25 mouse cellular contexts compared by ENCODE assay signal in the genomic region with DNA sequence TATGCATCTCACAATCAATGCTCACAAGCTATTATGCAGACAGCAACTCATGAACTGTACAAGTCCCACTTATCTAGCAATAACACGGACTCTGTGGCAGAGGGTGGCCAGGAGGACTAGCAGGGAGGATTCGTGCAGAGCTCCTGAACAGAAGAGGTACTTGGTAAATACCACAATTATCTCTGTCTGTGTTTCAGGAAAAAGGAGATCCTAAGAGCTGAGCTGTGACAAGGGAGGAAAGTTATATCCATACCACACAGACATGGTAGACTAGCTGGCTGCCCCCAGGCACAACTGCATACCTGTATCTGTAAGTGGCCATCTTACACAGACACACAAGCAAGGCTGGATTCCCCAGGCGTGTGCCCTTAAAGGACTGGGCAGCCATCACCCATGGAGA. TPM values are rescaled to one million over a fixed set of nuclear protein-coding genes. Genes with fewer than 3 reads are reported as not detected.
A peak's percentile ranks its signal among the peaks of the same experiment; 100 is the strongest.
DNase-seq lines count a peak whose midpoint lies in the region; ATAC-seq and TF ChIP-seq lines count a peak whose summit lies in the region.
"Had no signal": no experiment of that assay in that cellular context is flagged by ENCODE, and none has a peak within 500 bp of the region (broad histone marks: within the 10 kb centered on the region; RNA-seq: fewer than 3 reads in every experiment).

No protein-coding gene starts in this region.

- no peak overlapping the region for H3K4me3 ChIP-seq in forebrain, embryonic 10.5 days
- H3K4me3 ChIP-seq in forebrain, embryonic 13.5 days: no peak overlapping the region
- H3K4me3 ChIP-seq in heart, embryonic 10.5 days: no peak overlapping the region
- H3K4me3 ChIP-seq in heart, embryonic 11.5 days (ENCODE audit: low read depth, low read length): no peak overlapping the region
- H3K4me3 ChIP-seq in liver, postnatal 0 days (ENCODE audit: low read depth, low read length): no peak overlapping the region
- no peak overlapping the region for H3K4me3 ChIP-seq in liver, embryonic 11.5 days (ENCODE audit: low read depth, low read length)
- H3K4me3 ChIP-seq: embryonic facial prominence, embryonic 10.5 days; embryonic facial prominence, embryonic 12.5 days; forebrain, embryonic 12.5 days; forebrain, embryonic 15.5 days had no signal

- no peak overlapping the region for H3K4me2 ChIP-seq in forebrain, embryonic 13.5 days
- H3K4me2 ChIP-seq in heart, embryonic 11.5 days: no peak overlapping the region
- 0 out of 2 replicates have a peak overlapping the region, but pooled peaks have one; percentile 22 for H3K4me2 ChIP-seq in liver, postnatal 0 days (ENCODE audit: low read depth, low read length)
- no peak overlapping the region for H3K4me2 ChIP-seq in liver, embryonic 11.5 days
- H3K4me2 ChIP-seq: embryonic facial prominence, embryonic 12.5 days; forebrain, embryonic 12.5 days; forebrain, embryonic 15.5 days had no signal

- 86% methylated on average over 3 of the region's 3 CpGs for WGBS in forebrain, embryonic 10.5 days
- WGBS in forebrain, embryonic 13.5 days: 90% methylated on average over 3 of the region's 3 CpGs
- 76% methylated on average over 3 of the region's 3 CpGs for WGBS in heart, embryonic 10.5 days
- 71% methylated on average over 3 of the region's 3 CpGs for WGBS in heart, embryonic 11.5 days (ENCODE audit: insufficient replicate concordance)
- 70% methylated on average over 3 of the region's 3 CpGs for WGBS in liver, postnatal 0 days (ENCODE audit: insufficient replicate concordance)
- 81% methylated on average over 3 of the region's 3 CpGs for WGBS in liver, embryonic 11.5 days

- no peak for ATAC-seq in forebrain, embryonic 13.5 days
- no peak for ATAC-seq in heart, embryonic 11.5 days (replicated peaks; ENCODE audit: insufficient number of reproducible peaks, low FRiP score, low TSS enrichment)
- no peak for ATAC-seq in liver, postnatal 0 days
- ATAC-seq in liver, embryonic 11.5 days (replicated peaks; ENCODE audit: low FRiP score): no peak
- ATAC-seq: activated CD4-positive, CD25-positive, alpha-beta regulatory T cell, adult 4 months; CD4-positive, CD25-positive, alpha-beta regulatory T cell, adult 4 months; forebrain, embryonic 15.5 days; forebrain, postnatal 0 days; Patski had no signal

- H3K9ac ChIP-seq in forebrain, embryonic 13.5 days: no peak overlapping the region
- H3K9ac ChIP-seq in heart, embryonic 11.5 days (ENCODE audit: low read depth, low read length): no peak overlapping the region
- H3K9ac ChIP-seq in liver, postnatal 0 days (replicated peaks): no peak overlapping the region
- no peak overlapping the region for H3K9ac ChIP-seq in liver, embryonic 11.5 days (ENCODE audit: low read depth, low read length)
- H3K9ac ChIP-seq: embryonic facial prominence, embryonic 12.5 days; forebrain, embryonic 12.5 days; forebrain, embryonic 15.5 days; forebrain, postnatal 0 days had no signal

- TF ChIP-seq EP300 in liver, postnatal 0 days (IDR thresholded peaks at IDR 0.05; ENCODE audit: low read depth): no peak

- DNase-seq in forebrain, embryonic 10.5 days (ENCODE audit: extremely low spot score, low spot score): peak; percentile 3
- peak; percentile 63 for DNase-seq in heart, embryonic 10.5 days (ENCODE audit: low spot score)
- no peak for DNase-seq in liver, postnatal 0 days
- DNase-seq in liver, embryonic 11.5 days (ENCODE audit: low spot score): no peak
- DNase-seq: adrenal gland, adult 8-10 months; adrenal gland, postnatal 14 days; adrenal gland, postnatal 36 days; B cell, adult 2 months; cerebellum, adult 11-12 months; cerebellum, adult 2 months; cerebellum, adult 9-10 months; cerebellum, postnatal 10 days; cerebellum, postnatal 25 days; forebrain, postnatal 0 days had no signal

- peaks cover 16% of the 10 kb centered on the region for H3K27me3 ChIP-seq in forebrain, embryonic 10.5 days (ENCODE audit: poor library complexity, severe bottlenecking)
- peaks cover 8% of the 10 kb centered on the region; the same call in 1 of the 2 replicates for H3K27me3 ChIP-seq in forebrain, embryonic 13.5 days
- 0 out of 2 replicates have a peak, but pooled peaks cover 5% of the 10 kb centered on the region for H3K27me3 ChIP-seq in heart, embryonic 10.5 days (ENCODE audit: insufficient read depth, poor library complexity, severe bottlenecking)
- no peaks in the 10 kb centered on the region for H3K27me3 ChIP-seq in heart, embryonic 11.5 days (ENCODE audit: control insufficient read depth, insufficient read depth, low read length)
- H3K27me3 ChIP-seq in liver, postnatal 0 days (ENCODE audit: insufficient read depth, low read length): no peaks in the 10 kb centered on the region
- H3K27me3 ChIP-seq in liver, embryonic 11.5 days (replicated peaks; ENCODE audit: control insufficient read depth, insufficient read depth, low read length): no peaks in the 10 kb centered on the region
- H3K27me3 ChIP-seq: CH12.LX; embryonic facial prominence, embryonic 12.5 days; forebrain, embryonic 15.5 days; Patski had no signal

- H3K36me3 ChIP-seq in forebrain, embryonic 10.5 days (replicated peaks): no peaks in the 10 kb centered on the region
- H3K36me3 ChIP-seq in forebrain, embryonic 13.5 days (ENCODE audit: poor library complexity, severe bottlenecking): no peaks in the 10 kb centered on the region
- no peaks in the 10 kb centered on the region for H3K36me3 ChIP-seq in heart, embryonic 10.5 days
- no peaks in the 10 kb centered on the region for H3K36me3 ChIP-seq in heart, embryonic 11.5 days (ENCODE audit: control insufficient read depth, insufficient read depth, low read length)
- H3K36me3 ChIP-seq in liver, postnatal 0 days (replicated peaks; ENCODE audit: insufficient read depth, low read length): 0 out of 2 replicates have a peak, but pooled peaks cover 8% of the 10 kb centered on the region
- H3K36me3 ChIP-seq in liver, embryonic 11.5 days (ENCODE audit: control insufficient read depth, insufficient read depth, low read length): no peaks in the 10 kb centered on the region
- H3K36me3 ChIP-seq: embryonic facial prominence, embryonic 10.5 days; embryonic facial prominence, embryonic 12.5 days; forebrain, embryonic 12.5 days; forebrain, embryonic 15.5 days; G1E had no signal

- no peak for TF ChIP-seq CTCF in liver, postnatal 0 days (IDR thresholded peaks at IDR 0.05; ENCODE audit: low read depth)

- H3K27ac ChIP-seq in forebrain, embryonic 10.5 days: no peak overlapping the region
- no peak overlapping the region for H3K27ac ChIP-seq in forebrain, embryonic 13.5 days
- H3K27ac ChIP-seq in heart, embryonic 10.5 days: no peak overlapping the region
- H3K27ac ChIP-seq in heart, embryonic 11.5 days (ENCODE audit: low read depth, low read length): no peak overlapping the region
- H3K27ac ChIP-seq in liver, postnatal 0 days (ENCODE audit: low read depth): no peak overlapping the region
- no peak overlapping the region for H3K27ac ChIP-seq in liver, embryonic 11.5 days (ENCODE audit: low read depth, low read length)
- H3K27ac ChIP-seq: embryonic facial prominence, embryonic 10.5 days; embryonic facial prominence, embryonic 12.5 days; forebrain, embryonic 12.5 days; forebrain, embryonic 15.5 days had no signal

- peaks cover 13% of the 10 kb centered on the region for H3K4me1 ChIP-seq in forebrain, embryonic 10.5 days
- H3K4me1 ChIP-seq in forebrain, embryonic 13.5 days: peaks cover 6% of the 10 kb centered on the region; the same call in 1 of the 2 replicates
- H3K4me1 ChIP-seq in heart, embryonic 10.5 days: peaks cover 4% of the 10 kb centered on the region; the same call in 1 of the 2 replicates
- no peaks in the 10 kb centered on the region for H3K4me1 ChIP-seq in heart, embryonic 11.5 days (ENCODE audit: control insufficient read depth, insufficient read depth, low read length)
- peaks cover 17% of the 10 kb centered on the region for H3K4me1 ChIP-seq in liver, postnatal 0 days (ENCODE audit: insufficient read depth)
- 0 out of 2 replicates have a peak, but pooled peaks cover 4% of the 10 kb centered on the region for H3K4me1 ChIP-seq in liver, embryonic 11.5 days (replicated peaks; ENCODE audit: control insufficient read depth, insufficient read depth, low read length)

- no peaks in the 10 kb centered on the region for H3K9me3 ChIP-seq in forebrain, embryonic 10.5 days
- H3K9me3 ChIP-seq in forebrain, embryonic 13.5 days (replicated peaks): no peaks in the 10 kb centered on the region
- H3K9me3 ChIP-seq in heart, embryonic 10.5 days: no peaks in the 10 kb centered on the region
- H3K9me3 ChIP-seq in heart, embryonic 11.5 days (replicated peaks; ENCODE audit: control insufficient read depth, low read length): no peaks in the 10 kb centered on the region
- H3K9me3 ChIP-seq in liver, postnatal 0 days (ENCODE audit: low read length): no peaks in the 10 kb centered on the region
- no peaks in the 10 kb centered on the region for H3K9me3 ChIP-seq in liver, embryonic 11.5 days (ENCODE audit: control insufficient read depth, low read length)
- H3K9me3 ChIP-seq: embryonic facial prominence, embryonic 10.5 days; embryonic facial prominence, embryonic 12.5 days; forebrain, embryonic 12.5 days; forebrain, embryonic 15.5 days; G1E had no signal

RNA-seq across cellular contexts. Expression of gene Fah, which starts 5.2 kb away (rescaled TPM):
- 1.9 and 2.2 TPM in 2 replicates for polyA plus RNA-seq in forebrain, embryonic 10.5 days (2016; fragmentation: Nextera tagmentation; extraction: Ambion mirVana)
- 3.6 TPM in 2 replicates for polyA plus RNA-seq in forebrain, embryonic 13.5 days (2015; fragmentation: Nextera tagmentation; extraction: Ambion mirVana)
- polyA plus RNA-seq in heart, embryonic 10.5 days (2016; fragmentation: Nextera tagmentation; extraction: Ambion mirVana): 9.9 and 14.7 TPM in 2 replicates
- polyA plus RNA-seq in heart, embryonic 11.5 days (2014; fragmentation: Nextera tagmentation; extraction: Ambion mirVana): 9.2 and 11.2 TPM in 2 replicates
- 265 and 296 TPM in 2 replicates for polyA plus RNA-seq in liver, postnatal 0 days (2015; fragmentation: Nextera tagmentation; extraction: Ambion mirVana)
- polyA plus RNA-seq in liver, embryonic 11.5 days (2014; fragmentation: Nextera tagmentation; extraction: Ambion mirVana): 20.7 and 21.3 TPM in 2 replicates

Comparison
In these comparisons a context has a peak if more than half of its experiments do, and no peak if none do; other contexts are left out.
1. RNA of gene Fah, which starts 5.2 kb away (polyA plus RNA-seq): 265 to 296 TPM in liver, postnatal 0 days; 20.7 to 21.3 TPM in liver, embryonic 11.5 days, 9.9 to 14.7 TPM in heart, embryonic 10.5 days, 9.2 to 11.2 TPM in heart, embryonic 11.5 days, 3.6 TPM in forebrain, embryonic 13.5 days and 1.9 to 2.2 TPM in forebrain, embryonic 10.5 days; every median in the first group is over 10 times any median in the second.
2. DNase-seq: peak in forebrain, embryonic 10.5 days (single experiment) and heart, embryonic 10.5 days (single experiment); none in liver, postnatal 0 days (single experiment) and liver, embryonic 11.5 days (single experiment).